Mouse (Mus musculus): ENCODE data around the gene Evl. TPM values are rescaled to one million over a fixed set of nuclear protein-coding genes. Genes with fewer than 3 reads are reported as not detected.

The Evl gene
- total and polyA plus RNA-seq, 2 experiments from 2014 or later: 230 to 285 TPM

- ATAC-seq (ENCODE audit: low FRiP score) (no peak), DNase-seq (ENCODE audit: low spot score) (no peak)
- Histone ChIP-seq H3K9ac (replicated peaks; ENCODE audit: low read length, poor library complexity, severe bottlenecking) (no peak overlapping the region), H3K27me3 (ENCODE audit: insufficient read depth, low read length) (no peaks in the 10 kb centered on the region), H3K4me2 (ENCODE audit: low read depth, low read length, poor library complexity, severe bottlenecking) (no peak overlapping the region), H3K9me3 (ENCODE audit: low read length) (no peaks in the 10 kb centered on the region), H3K36me3 (ENCODE audit: insufficient read depth, low read length) (no peaks in the 10 kb centered on the region), H3K4me3 (ENCODE audit: low read depth, low read length) (no peak overlapping the region), H3K4me1 (ENCODE audit: insufficient read depth, low read length) (peaks cover 16% of the 10 kb centered on the region), H3K27ac (ENCODE audit: low read depth, low read length) (no peak overlapping the region)
- WGBS: 91% methylated on average over 4 of the region's 4 CpGs
- TF ChIP-seq CTCF (IDR thresholded peaks at IDR 0.05): no peak
Measured at GRCm38 (mm10) chr12:108610255-108610654, 55.7 kb downstream of the Evl start.

- 45% methylated on average over 3 of the region's 3 CpGs for WGBS
- ATAC-seq (ENCODE audit: low FRiP score): no peak
- no peak overlapping the region for H3K4me3 ChIP-seq (ENCODE audit: low read depth, low read length)
Measured at GRCm38 (mm10) chr12:108613081-108613480, 58.6 kb downstream of the Evl start.

GRCm38 (mm10) chr12:108617511-108617910, 63.0 kb downstream of the Evl start:
- TF ChIP-seq CTCF (IDR thresholded peaks at IDR 0.05): no peak
- ATAC-seq (ENCODE audit: low FRiP score) (no peak), DNase-seq (ENCODE audit: low spot score) (no peak)
- Histone ChIP-seq H3K9me3 (ENCODE audit: low read length) (no peaks in the 10 kb centered on the region), H3K36me3 (ENCODE audit: insufficient read depth, low read length) (no peaks in the 10 kb centered on the region), H3K4me2 (ENCODE audit: low read depth, low read length, poor library complexity, severe bottlenecking) (no peak overlapping the region), H3K27me3 (ENCODE audit: insufficient read depth, low read length) (no peaks in the 10 kb centered on the region), H3K4me1 (ENCODE audit: insufficient read depth, low read length) (no peaks in the 10 kb centered on the region; the same call in 1 of the 2 replicates), H3K27ac (ENCODE audit: low read depth, low read length) (no peak overlapping the region), H3K4me3 (ENCODE audit: low read depth, low read length) (no peak overlapping the region), H3K9ac (replicated peaks; ENCODE audit: low read length, poor library complexity, severe bottlenecking) (no peak overlapping the region)
- 80% methylated on average over 7 of the region's 7 CpGs for WGBS

More at GRCm38 (mm10) chr12:108613081-108613480, 58.6 kb downstream of the Evl start:
- no peaks in the 10 kb centered on the region for H3K9me3 ChIP-seq (ENCODE audit: low read length)
- no peaks in the 10 kb centered on the region for H3K36me3 ChIP-seq (ENCODE audit: insufficient read depth, low read length)
- no peak overlapping the region for H3K4me2 ChIP-seq (ENCODE audit: low read depth, low read length, poor library complexity, severe bottlenecking)
- H3K27me3 ChIP-seq (ENCODE audit: insufficient read depth, low read length): no peaks in the 10 kb centered on the region
- no peak overlapping the region for H3K9ac ChIP-seq (replicated peaks; ENCODE audit: low read length, poor library complexity, severe bottlenecking)
- no peak overlapping the region for H3K27ac ChIP-seq (ENCODE audit: low read depth, low read length)
- H3K4me1 ChIP-seq (ENCODE audit: insufficient read depth, low read length): 0 out of 2 replicates have a peak, but pooled peaks cover 3% of the 10 kb centered on the region
- TF ChIP-seq CTCF (IDR thresholded peaks at IDR 0.05): peak; percentile 66
- DNase-seq (ENCODE audit: low spot score): peak; percentile 51

- 94% methylated on average over 7 of the region's 7 CpGs for WGBS
- H3K4me1 ChIP-seq (ENCODE audit: insufficient read depth, low read length): no peaks in the 10 kb centered on the region; the same call in 1 of the 2 replicates
- no peak for ATAC-seq (ENCODE audit: low FRiP score)
- no peaks in the 10 kb centered on the region for H3K9me3 ChIP-seq (ENCODE audit: low read length)
- H3K4me3 ChIP-seq (ENCODE audit: low read depth, low read length): no peak overlapping the region
- H3K4me2 ChIP-seq (ENCODE audit: low read depth, low read length, poor library complexity, severe bottlenecking): no peak overlapping the region
- TF ChIP-seq CTCF (IDR thresholded peaks at IDR 0.05): no peak
- DNase-seq (ENCODE audit: low spot score): peak; percentile 8
- H3K27me3 ChIP-seq (ENCODE audit: insufficient read depth, low read length): no peaks in the 10 kb centered on the region
- H3K9ac ChIP-seq (replicated peaks; ENCODE audit: low read length, poor library complexity, severe bottlenecking): no peak overlapping the region
- no peaks in the 10 kb centered on the region for H3K36me3 ChIP-seq (ENCODE audit: insufficient read depth, low read length)
- H3K27ac ChIP-seq (ENCODE audit: low read depth, low read length): no peak overlapping the region
Measured at GRCm38 (mm10) chr12:108619853-108620416, 65.4 kb downstream of the Evl start.

- no peaks in the 10 kb centered on the region; the same call in 1 of the 2 replicates for H3K4me1 ChIP-seq (ENCODE audit: insufficient read depth, low read length)
- ATAC-seq (ENCODE audit: low FRiP score) (no peak), DNase-seq (ENCODE audit: low spot score) (no peak)
- 93% methylated on average over 5 of the region's 5 CpGs for WGBS
- no peak for TF ChIP-seq CTCF (IDR thresholded peaks at IDR 0.05)
- H3K4me3 ChIP-seq (ENCODE audit: low read depth, low read length): no peak overlapping the region
- H3K27me3 ChIP-seq (ENCODE audit: insufficient read depth, low read length): no peaks in the 10 kb centered on the region
- H3K4me2 ChIP-seq (ENCODE audit: low read depth, low read length, poor library complexity, severe bottlenecking): no peak overlapping the region
- no peak overlapping the region for H3K9ac ChIP-seq (replicated peaks; ENCODE audit: low read length, poor library complexity, severe bottlenecking)
- no peaks in the 10 kb centered on the region for H3K36me3 ChIP-seq (ENCODE audit: insufficient read depth, low read length)
- no peak overlapping the region for H3K27ac ChIP-seq (ENCODE audit: low read depth, low read length)
- H3K9me3 ChIP-seq (ENCODE audit: low read length): no peaks in the 10 kb centered on the region
Measured at GRCm38 (mm10) chr12:108622406-108622805, 67.9 kb downstream of the Evl start.

GRCm38 (mm10) chr12:108629556-108629955, 75.0 kb downstream of the Evl start:
- TF ChIP-seq CTCF (IDR thresholded peaks at IDR 0.05): no peak
- Histone ChIP-seq H3K36me3 (ENCODE audit: insufficient read depth, low read length) (no peaks in the 10 kb centered on the region), H3K27me3 (ENCODE audit: insufficient read depth, low read length) (no peaks in the 10 kb centered on the region), H3K4me3 (ENCODE audit: low read depth, low read length) (no peak overlapping the region), H3K4me2 (ENCODE audit: low read depth, low read length, poor library complexity, severe bottlenecking) (no peak overlapping the region), H3K9ac (replicated peaks; ENCODE audit: low read length, poor library complexity, severe bottlenecking) (no peak overlapping the region), H3K4me1 (ENCODE audit: insufficient read depth, low read length) (no peaks in the 10 kb centered on the region), H3K9me3 (ENCODE audit: low read length) (no peaks in the 10 kb centered on the region), H3K27ac (ENCODE audit: low read depth, low read length) (no peak overlapping the region)
- DNase-seq (ENCODE audit: low spot score) (no peak), ATAC-seq (ENCODE audit: low FRiP score) (no peak)
- 98% methylated on average over 1 of the region's 1 CpGs for WGBS

Data from midbrain, postnatal 0 days (tissue).